Mouse (Mus musculus) midbrain, embryonic 13.5 days (tissue): Measurements from ENCODE around the gene Armc12. TPM values are rescaled to one million over a fixed set of nuclear protein-coding genes. Genes with fewer than 3 reads are reported as not detected.

ENCODE experiments used
- ATAC-seq: fragments of 200-750 bp; cut with Nextera tagmentation; 2 replicates; pipeline ENCODE4 v1.8.0; 2017; ENCODE audit warnings: mild to moderate bottlenecking, moderate TSS enrichment, moderate library complexity
- H3K27ac ChIP-seq: fragments of 300-500 bp; sonication (generic); 2 replicates; pipeline ENCODE4 v1.5.1; 2015; ENCODE audit warnings: inconsistent platforms, mild to moderate bottlenecking, moderate library complexity
- H3K27me3 ChIP-seq: fragments of 300-500 bp; sonication (generic); 2 replicates; pipeline ENCODE4 v1.6.1; 2015; ENCODE audit warnings: mild to moderate bottlenecking, inconsistent platforms
- H3K36me3 ChIP-seq: fragments of 300-500 bp; sonication (generic); 2 replicates; pipeline ENCODE4 v1.6.1; 2015; ENCODE audit warnings: mild to moderate bottlenecking, inconsistent platforms
- H3K4me1 ChIP-seq: fragments of 300-500 bp; sonication (generic); replicated peaks from 2 replicates; pipeline ENCODE4 v1.6.1; 2015; ENCODE audit warnings: inconsistent platforms
- H3K4me2 ChIP-seq: fragments of 300-500 bp; sonication (generic); replicated peaks from 2 replicates; pipeline ENCODE4 v1.6.1; 2015; ENCODE audit warnings: moderate library complexity, mild to moderate bottlenecking, inconsistent platforms
- H3K4me3 ChIP-seq: fragments of 300-500 bp; sonication (generic); replicated peaks from 2 replicates; pipeline ENCODE4 v1.5.1; 2015; ENCODE audit warnings: mild to moderate bottlenecking, inconsistent platforms
- H3K9ac ChIP-seq: fragments of 300-500 bp; sonication (generic); replicated peaks from 2 replicates; pipeline ENCODE4 v1.6.1; 2015; ENCODE audit warnings: mild to moderate bottlenecking, inconsistent platforms
- H3K9me3 ChIP-seq: fragments of 300-500 bp; sonication (generic); 2 replicates; pipeline ENCODE4 v1.6.1; 2016; ENCODE audit warnings: mild to moderate bottlenecking, inconsistent platforms
- WGBS: fragments of 180-500 bp; shearing (Covaris S2); methylation state at CpG from one replicate; pipeline ENCODE4 v1.1.7; 2015; 5-methylcytosine and 5-hydroxymethylcytosine counted together
- polyA plus RNA-seq: library from polyadenylated mRNA; unstranded; fragments of >200 nt; fragmentation: Nextera tagmentation; extraction: Ambion mirVana; gene quantifications from 2 replicates; pipeline ENCODE4 v1.2.1, GENCODE M21; 2015

Armc12 gene
- polyA plus RNA-seq = not detected in 2 replicates

DNA sequence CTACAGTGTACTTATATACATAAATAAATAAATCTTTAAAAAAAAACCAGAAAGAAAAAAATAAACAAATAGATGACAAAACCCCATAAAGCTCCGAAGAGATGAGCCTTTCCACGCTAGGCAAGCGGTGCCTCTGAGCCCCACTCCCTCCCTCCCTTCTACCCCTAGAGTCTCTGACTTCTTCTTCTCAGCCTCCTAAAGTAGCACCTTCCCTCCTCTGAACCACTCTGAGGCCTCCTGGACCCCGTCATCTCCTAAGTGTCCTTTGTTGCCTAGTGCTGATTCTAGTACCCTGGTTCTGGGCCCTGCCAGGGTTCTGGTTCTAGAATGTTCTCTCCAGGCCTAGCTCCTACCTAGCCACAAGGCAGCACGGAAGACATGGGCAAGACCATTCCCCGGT, at the start of gene Armc12:
Gene Armc12, plus strand, starts transcription at position 301 of the 400 bp plus-strand sequence.
- H3K9ac ChIP-seq = no peak within 1 kb of the TSS
- no peak within 1 kb of the TSS for H3K4me3 ChIP-seq
- H3K36me3 ChIP-seq = no peaks in the 10 kb centered on the region
- peak within 1 kb of the TSS; percentile 21; the same call in 1 of the 2 replicates for H3K4me2 ChIP-seq
- no peaks in the 10 kb centered on the region for H3K9me3 ChIP-seq
- H3K4me1 ChIP-seq = peaks cover 11% of the 10 kb centered on the region
- ATAC-seq = no peak
- H3K27me3 ChIP-seq = peaks cover 27% of the 10 kb centered on the region
- 84% methylated on average over 6 of the region's 6 CpGs for WGBS
- no peak within 1 kb of the TSS for H3K27ac ChIP-seq

GRCm38 (mm10) chr17:28484704-28485445, 45.7 kb upstream of the Armc12 start:
- Histone ChIP-seq H3K9ac (peak overlapping the region; percentile 84), H3K36me3 (no peaks in the 10 kb centered on the region), H3K27ac (peak overlapping the region; percentile 92), H3K9me3 (no peaks in the 10 kb centered on the region), H3K4me1 (peaks cover 15% of the 10 kb centered on the region), H3K4me2 (peak overlapping the region; percentile 66), H3K4me3 (peak overlapping the region; percentile 87), H3K27me3 (no peaks in the 10 kb centered on the region)
- ATAC-seq = peak; percentile 7; the same call in 1 of the 2 replicates
- WGBS = 4% methylated on average over 30 of the region's 30 CpGs

GRCm38 (mm10) chr17:28485446-28485948, 45.1 kb upstream of the Armc12 start:
- Histone ChIP-seq H3K27me3 (no peaks in the 10 kb centered on the region), H3K27ac (peak overlapping the region; percentile 92), H3K4me1 (peaks cover 15% of the 10 kb centered on the region), H3K9me3 (no peaks in the 10 kb centered on the region), H3K36me3 (no peaks in the 10 kb centered on the region), H3K9ac (peak overlapping the region; percentile 84), H3K4me2 (peak overlapping the region; percentile 66), H3K4me3 (peak overlapping the region; percentile 87)
- 0% methylated on average over 58 of the region's 77 CpGs for WGBS
- peak; percentile 82 for ATAC-seq

- peak overlapping the region; percentile 66 for H3K4me2 ChIP-seq
- peaks cover 15% of the 10 kb centered on the region for H3K4me1 ChIP-seq
- peak; percentile 98 for ATAC-seq
- WGBS = under 1% methylated on average over 51 of the region's 58 CpGs
- peak overlapping the region; percentile 84 for H3K9ac ChIP-seq
- H3K27ac ChIP-seq = peak overlapping the region; percentile 92
- H3K27me3 ChIP-seq = no peaks in the 10 kb centered on the region
- H3K36me3 ChIP-seq = no peaks in the 10 kb centered on the region
- peak overlapping the region; percentile 87 for H3K4me3 ChIP-seq
- H3K9me3 ChIP-seq = no peaks in the 10 kb centered on the region
Observed at GRCm38 (mm10) chr17:28485977-28486400, 44.6 kb upstream of the Armc12 start.

GRCm38 (mm10) chr17:28486720-28487119, 43.9 kb upstream of the Armc12 start:
- 76% methylated on average over 6 of the region's 6 CpGs for WGBS
- H3K4me2 ChIP-seq = peak overlapping the region; percentile 66; the same call in 1 of the 2 replicates

GRCm38 (mm10) chr17:28487584-28488257, 42.9 kb upstream of the Armc12 start:
- Histone ChIP-seq H3K36me3 (no peaks in the 10 kb centered on the region), H3K9me3 (no peaks in the 10 kb centered on the region), H3K4me3 (no peak overlapping the region), H3K4me2 (no peak overlapping the region), H3K27ac (no peak overlapping the region), H3K27me3 (no peaks in the 10 kb centered on the region), H3K4me1 (peaks cover 19% of the 10 kb centered on the region), H3K9ac (no peak overlapping the region)
- WGBS = 90% methylated on average over 18 of the region's 18 CpGs
- no peak for ATAC-seq

More at GRCm38 (mm10) chr17:28486720-28487119, 43.9 kb upstream of the Armc12 start:
- Histone ChIP-seq H3K36me3 (no peaks in the 10 kb centered on the region), H3K9me3 (no peaks in the 10 kb centered on the region), H3K4me1 (peaks cover 21% of the 10 kb centered on the region), H3K9ac (no peak overlapping the region), H3K4me3 (peak overlapping the region; percentile 87; the same call in 1 of the 2 replicates), H3K27me3 (no peaks in the 10 kb centered on the region), H3K27ac (no peak overlapping the region)
- ATAC-seq = no peak

GRCm38 (mm10) chr17:28488258-28489013, 42.2 kb upstream of the Armc12 start:
- WGBS = 79% methylated on average over 7 of the region's 7 CpGs

GRCm38 (mm10) chr17:28491035-28491770, 39.4 kb upstream of the Armc12 start:
- Histone ChIP-seq H3K27ac (no peak overlapping the region; the same call in 1 of the 2 replicates), H3K9me3 (no peaks in the 10 kb centered on the region), H3K4me1 (peaks cover 10% of the 10 kb centered on the region), H3K4me3 (no peak overlapping the region), H3K4me2 (no peak overlapping the region), H3K9ac (no peak overlapping the region), H3K36me3 (no peaks in the 10 kb centered on the region), H3K27me3 (no peaks in the 10 kb centered on the region)
- 64% methylated on average over 14 of the region's 14 CpGs for WGBS
- 0 out of 2 replicates have a peak, but pooled peaks have one; percentile 30 for ATAC-seq

More at GRCm38 (mm10) chr17:28488258-28489013, 42.2 kb upstream of the Armc12 start:
- Histone ChIP-seq H3K27me3 (no peaks in the 10 kb centered on the region), H3K4me3 (no peak overlapping the region), H3K4me2 (no peak overlapping the region), H3K9me3 (no peaks in the 10 kb centered on the region), H3K9ac (no peak overlapping the region), H3K27ac (no peak overlapping the region), H3K4me1 (peaks cover 19% of the 10 kb centered on the region), H3K36me3 (no peaks in the 10 kb centered on the region)
- ATAC-seq = no peak

DNA sequence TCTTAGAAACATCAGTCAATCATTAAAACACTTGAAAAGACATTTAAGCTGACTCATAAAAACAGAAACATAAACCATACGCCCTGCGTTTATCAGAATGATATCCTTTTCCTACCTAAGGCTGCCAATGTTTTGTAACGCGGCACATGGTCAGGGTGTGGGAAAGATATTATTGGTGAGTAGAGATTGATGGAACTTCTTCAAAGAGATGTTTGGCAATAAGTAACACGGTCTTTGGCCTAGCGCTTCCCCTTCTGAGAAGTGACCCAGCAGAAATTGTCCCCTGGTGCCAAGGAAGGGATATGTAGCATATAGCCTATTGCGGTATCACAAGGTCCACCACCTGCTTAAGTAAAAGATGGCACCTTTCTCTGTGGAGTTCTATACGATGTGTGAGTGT, 34.8 kb upstream of the Armc12 start:
- no peak for ATAC-seq
- WGBS = 95% methylated on average over 8 of the region's 8 CpGs
- peaks cover 7% of the 10 kb centered on the region for H3K4me1 ChIP-seq
- no peaks in the 10 kb centered on the region for H3K27me3 ChIP-seq
- H3K27ac ChIP-seq = no peak overlapping the region
- no peaks in the 10 kb centered on the region; the same call in 1 of the 2 replicates for H3K9me3 ChIP-seq
- H3K4me2 ChIP-seq = no peak overlapping the region
- no peak overlapping the region for H3K4me3 ChIP-seq
- no peaks in the 10 kb centered on the region for H3K36me3 ChIP-seq
- no peak overlapping the region for H3K9ac ChIP-seq

GRCm38 (mm10) chr17:28499190-28499589, 31.4 kb upstream of the Armc12 start:
- no peak for ATAC-seq
- WGBS = 80% methylated on average over 2 of the region's 2 CpGs
- H3K4me1 ChIP-seq = no peaks in the 10 kb centered on the region
- H3K27ac ChIP-seq = no peak overlapping the region
- no peaks in the 10 kb centered on the region for H3K36me3 ChIP-seq
- H3K9me3 ChIP-seq = no peaks in the 10 kb centered on the region; the same call in 1 of the 2 replicates
- no peak overlapping the region for H3K4me3 ChIP-seq
- H3K4me2 ChIP-seq = no peak overlapping the region
- no peaks in the 10 kb centered on the region for H3K27me3 ChIP-seq
- no peak overlapping the region for H3K9ac ChIP-seq

DNA sequence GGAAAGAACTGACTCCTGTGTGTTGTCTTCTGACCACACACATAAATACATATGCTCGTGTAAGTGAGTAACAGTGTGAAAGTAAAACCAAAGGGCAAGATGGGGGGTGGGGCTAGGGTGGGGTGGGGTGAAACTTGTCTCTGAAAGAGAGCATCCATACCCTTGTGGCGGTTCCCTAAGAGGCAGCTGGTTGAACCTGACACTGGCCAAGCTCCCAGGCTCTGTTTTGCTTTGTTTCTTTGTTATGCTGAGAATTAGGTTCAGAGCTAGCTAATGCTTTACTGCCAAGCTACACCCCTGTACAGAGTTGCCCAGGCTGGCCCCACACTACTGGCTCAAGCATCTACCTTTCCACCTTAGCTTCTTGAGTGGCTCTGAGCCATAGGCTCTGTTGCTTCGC, 30.1 kb upstream of the Armc12 start:
- 87% methylated on average over 3 of the region's 3 CpGs for WGBS
- Histone ChIP-seq H3K4me2 (no peak overlapping the region), H3K27me3 (no peaks in the 10 kb centered on the region), H3K27ac (no peak overlapping the region), H3K4me3 (no peak overlapping the region), H3K9ac (no peak overlapping the region), H3K4me1 (no peaks in the 10 kb centered on the region), H3K36me3 (no peaks in the 10 kb centered on the region), H3K9me3 (no peaks in the 10 kb centered on the region; the same call in 1 of the 2 replicates)
- no peak for ATAC-seq
